Mouse (Mus musculus): ENCODE measurements around the gene Gm12166. TPM values are rescaled to one million over a fixed set of nuclear protein-coding genes. Genes with fewer than 3 reads are reported as not detected.

The Gm12166 gene
- polyA plus RNA-seq, 1 experiment from 2014 or later: 3.7 TPM

DNA sequence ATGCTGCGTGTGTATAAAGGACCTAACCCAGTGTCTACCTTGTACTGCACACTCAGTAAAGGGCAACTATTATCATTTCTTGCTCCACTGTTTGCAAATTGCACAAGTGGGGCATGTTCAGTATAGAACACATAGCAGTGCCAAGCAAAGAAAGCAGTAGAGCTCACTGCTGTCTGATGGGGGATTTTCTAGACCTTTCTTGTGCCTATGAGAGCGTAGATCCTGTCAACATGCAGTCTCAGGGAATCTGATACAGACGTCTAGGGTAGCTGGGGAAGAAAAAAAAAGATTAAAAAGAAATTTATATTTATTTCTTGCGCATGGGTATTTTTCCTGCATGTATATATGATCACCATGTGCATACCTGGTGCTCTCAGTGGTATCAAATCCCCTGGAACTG lies 18.0 kb upstream of the Gm12166 start:
- Histone ChIP-seq H3K27ac (replicated peaks) (peak overlapping the region; percentile 56; the same call in 1 of the 2 replicates), H3K36me3 (no peaks in the 10 kb centered on the region), H3K9ac (replicated peaks) (no peak overlapping the region), H3K4me3 (no peak overlapping the region), H3K9me3 (no peaks in the 10 kb centered on the region), H3K27me3 (no peaks in the 10 kb centered on the region), H3K4me2 (replicated peaks) (0 out of 2 replicates have a peak overlapping the region, but pooled peaks have one; percentile 17), H3K4me1 (peaks cover 13% of the 10 kb centered on the region)
- ATAC-seq (ENCODE audit: low FRiP score, low read depth): no peak
- 82% methylated on average over 4 of the region's 4 CpGs for WGBS

DNA sequence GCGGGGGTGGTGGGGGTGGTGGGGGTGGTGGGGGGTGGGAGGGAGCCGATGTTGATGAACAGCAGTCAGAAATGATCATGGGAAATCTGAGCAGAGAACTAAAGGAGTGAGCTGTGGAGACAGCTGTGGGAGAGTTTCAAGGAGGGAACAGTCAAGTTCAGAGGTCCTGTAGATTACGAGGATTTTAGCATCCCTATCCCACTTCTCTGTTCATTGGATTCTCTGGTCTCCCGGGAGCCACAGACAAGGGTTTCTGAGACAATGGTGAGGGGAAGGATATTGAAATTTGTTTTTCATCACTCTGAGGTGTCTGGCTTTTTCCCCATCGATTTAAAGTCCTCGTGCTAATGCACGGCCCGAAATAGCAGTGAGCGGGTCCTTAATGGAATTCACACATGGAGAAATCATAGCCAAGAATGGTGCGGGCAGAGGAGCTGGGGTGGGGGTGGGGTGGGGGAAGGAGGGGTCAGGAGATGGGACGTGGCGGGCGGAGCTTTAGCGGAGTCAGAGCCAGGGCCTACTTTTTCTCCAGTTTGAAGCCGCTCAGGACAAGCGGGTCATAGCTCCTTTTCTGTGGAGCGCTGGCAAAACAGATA lies 17.4 kb upstream of the Gm12166 start:
- 0 out of 2 replicates have a peak overlapping the region, but pooled peaks have one; percentile 17 for H3K4me2 ChIP-seq (replicated peaks)
- ATAC-seq (ENCODE audit: low FRiP score, low read depth): 0 out of 2 replicates have a peak, but pooled peaks have one; percentile 30
- peak overlapping the region; percentile 56 for H3K27ac ChIP-seq (replicated peaks)
- H3K9me3 ChIP-seq: no peaks in the 10 kb centered on the region
- WGBS: 23% methylated on average over 17 of the region's 17 CpGs
- H3K9ac ChIP-seq (replicated peaks): no peak overlapping the region; the same call in 1 of the 2 replicates
- no peak overlapping the region for H3K4me3 ChIP-seq
- no peaks in the 10 kb centered on the region for H3K27me3 ChIP-seq
- H3K36me3 ChIP-seq: no peaks in the 10 kb centered on the region
- peaks cover 19% of the 10 kb centered on the region for H3K4me1 ChIP-seq

DNA sequence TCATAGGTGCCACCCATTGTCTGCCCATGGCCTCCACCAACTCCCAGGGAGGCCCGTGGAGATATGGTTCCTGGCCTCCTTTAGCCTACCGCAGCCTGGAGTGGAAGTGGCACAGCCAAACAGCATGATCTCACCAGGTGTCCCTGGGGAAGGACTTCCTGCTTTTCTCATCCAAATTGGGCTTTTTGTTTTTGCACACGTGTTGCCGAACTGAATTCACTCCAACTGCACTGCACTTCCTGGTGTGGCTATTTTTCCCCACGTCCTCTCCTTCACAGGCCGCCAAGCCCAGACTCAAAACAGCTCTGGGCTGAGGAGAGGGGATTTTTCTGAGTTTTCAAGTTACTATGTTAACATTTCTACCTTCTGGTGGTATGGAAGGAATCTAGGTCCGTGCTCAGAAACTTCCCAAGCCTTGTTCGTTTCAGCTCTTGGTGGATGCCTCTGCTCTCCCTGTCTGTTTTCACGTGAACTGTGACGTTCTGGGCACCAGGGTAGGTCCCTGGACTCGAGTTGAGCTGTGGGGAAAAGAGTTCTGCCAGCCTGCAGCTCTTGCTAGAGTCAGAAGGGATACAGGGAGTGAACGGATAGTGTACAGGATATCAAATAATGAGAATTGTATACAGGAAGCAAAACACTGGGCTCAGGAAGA lies 16.8 kb upstream of the Gm12166 start:
- no peaks in the 10 kb centered on the region for H3K9me3 ChIP-seq
- H3K36me3 ChIP-seq: no peaks in the 10 kb centered on the region
- H3K4me3 ChIP-seq: no peak overlapping the region
- H3K4me1 ChIP-seq: peaks cover 19% of the 10 kb centered on the region
- no peak for ATAC-seq (ENCODE audit: low FRiP score, low read depth)
- 0 out of 2 replicates have a peak overlapping the region, but pooled peaks have one; percentile 17 for H3K4me2 ChIP-seq (replicated peaks)
- 36% methylated on average over 12 of the region's 12 CpGs for WGBS
- H3K27me3 ChIP-seq: no peaks in the 10 kb centered on the region
- no peak overlapping the region for H3K9ac ChIP-seq (replicated peaks)
- peak overlapping the region; percentile 56 for H3K27ac ChIP-seq (replicated peaks)

DNA sequence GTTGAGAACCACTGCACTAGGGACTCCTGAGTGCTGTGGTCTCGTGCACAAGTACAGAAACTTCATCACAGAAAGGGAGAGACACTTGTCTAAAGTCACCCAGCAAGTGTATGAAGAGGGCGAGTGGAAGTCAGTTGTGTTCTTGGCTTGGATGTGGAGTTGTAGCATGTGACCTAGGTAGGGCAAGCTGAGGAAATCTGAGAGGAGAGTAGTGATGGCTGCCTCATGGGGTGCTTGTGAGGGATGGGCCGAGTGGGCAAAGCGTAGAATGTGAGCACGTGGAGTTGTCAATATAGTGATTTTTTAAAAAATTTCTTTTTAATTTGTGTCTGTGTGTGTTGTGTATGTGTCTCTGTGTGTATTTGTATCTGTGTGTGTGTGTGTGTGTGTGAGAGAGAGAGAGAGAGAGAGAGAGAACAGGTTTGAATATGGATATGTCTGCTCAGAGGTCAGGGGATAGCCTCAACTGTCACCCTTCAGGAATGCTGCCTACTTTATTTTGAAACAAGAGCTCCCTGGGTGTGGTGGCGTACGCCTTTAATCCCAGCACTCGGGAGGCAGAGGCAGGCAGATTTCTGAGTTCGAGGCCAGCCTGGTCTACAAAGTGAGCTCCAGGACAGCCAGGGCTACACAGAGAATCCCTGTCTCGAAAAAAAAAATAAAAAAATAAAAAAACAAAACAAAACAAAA lies 15.4 kb upstream of the Gm12166 start:
- no peak overlapping the region for H3K4me3 ChIP-seq
- H3K9me3 ChIP-seq: no peaks in the 10 kb centered on the region
- peaks cover 19% of the 10 kb centered on the region for H3K4me1 ChIP-seq
- no peak overlapping the region for H3K27ac ChIP-seq (replicated peaks)
- no peaks in the 10 kb centered on the region for H3K36me3 ChIP-seq
- H3K4me2 ChIP-seq (replicated peaks): no peak overlapping the region
- 92% methylated on average over 10 of the region's 10 CpGs for WGBS
- H3K27me3 ChIP-seq: no peaks in the 10 kb centered on the region
- ATAC-seq (ENCODE audit: low FRiP score, low read depth): no peak
- no peak overlapping the region for H3K9ac ChIP-seq (replicated peaks)

DNA sequence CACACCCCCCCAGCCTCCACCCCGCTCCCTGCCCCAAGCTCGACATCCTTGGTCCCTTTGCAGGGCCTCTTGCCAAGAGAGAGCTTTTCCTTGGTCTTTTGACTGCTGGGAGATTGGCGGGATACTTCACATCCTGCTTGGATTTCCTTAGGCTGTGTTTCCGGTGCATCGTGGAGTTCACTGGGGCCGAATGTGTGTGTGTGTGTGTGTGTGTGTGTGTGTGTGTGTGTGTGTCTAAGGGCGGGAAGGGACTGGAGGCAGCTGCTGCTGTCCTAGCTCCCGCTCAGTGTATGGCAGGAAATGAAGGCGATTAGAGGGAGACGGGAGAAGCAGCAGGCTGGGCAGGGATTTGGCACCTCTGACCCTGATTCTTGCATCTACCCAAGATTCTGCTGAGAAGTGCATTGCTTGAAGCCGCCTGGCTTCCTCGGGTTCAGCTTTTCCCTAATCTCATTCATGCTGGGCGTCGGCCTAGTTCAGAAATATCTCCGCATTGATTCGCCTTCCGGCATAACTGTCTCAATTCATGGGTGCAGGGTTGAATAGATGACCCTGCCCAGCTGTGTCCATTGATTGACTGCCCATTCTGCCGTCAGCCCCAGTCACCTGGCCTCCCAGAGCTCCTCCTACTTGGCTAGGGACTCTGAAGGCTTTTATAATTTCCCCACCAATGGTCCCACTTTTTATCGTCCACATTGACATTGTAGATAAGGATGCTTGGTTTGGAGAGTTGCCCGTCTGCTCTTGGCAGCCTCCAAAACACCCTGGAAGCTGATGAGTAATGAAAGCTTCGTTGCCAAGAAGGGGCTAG lies 13.3 kb upstream of the Gm12166 start:
- 53% methylated on average over 21 of the region's 21 CpGs for WGBS
- Histone ChIP-seq H3K9ac (replicated peaks) (no peak overlapping the region), H3K36me3 (peaks cover 3% of the 10 kb centered on the region; the same call in 1 of the 2 replicates), H3K27ac (replicated peaks) (0 out of 2 replicates have a peak overlapping the region, but pooled peaks have one; percentile 15), H3K9me3 (no peaks in the 10 kb centered on the region), H3K4me2 (replicated peaks) (no peak overlapping the region), H3K4me3 (no peak overlapping the region), H3K4me1 (peaks cover 19% of the 10 kb centered on the region), H3K27me3 (no peaks in the 10 kb centered on the region)
- ATAC-seq (ENCODE audit: low FRiP score, low read depth): peak; percentile 61

DNA sequence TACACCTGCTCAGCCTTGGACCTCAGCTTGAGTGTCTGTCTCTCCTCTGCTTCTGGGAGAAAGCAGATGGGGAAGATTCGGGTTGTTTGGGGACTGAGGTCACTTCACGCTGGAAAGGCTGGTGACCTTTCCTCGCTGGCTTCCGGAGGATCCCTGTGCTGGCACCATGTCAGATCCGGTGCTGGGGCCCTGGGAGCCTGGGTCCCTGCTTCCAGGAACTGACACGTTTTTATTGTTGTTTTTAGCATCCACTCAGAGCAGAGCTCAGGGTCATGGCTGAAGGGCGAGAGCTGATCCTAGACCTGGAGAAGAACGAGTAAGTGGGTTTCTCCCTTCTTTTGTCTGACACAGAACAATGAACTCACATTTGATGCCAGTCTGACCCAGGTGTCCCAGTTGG lies 12.6 kb upstream of the Gm12166 start:
- peaks cover 3% of the 10 kb centered on the region; the same call in 1 of the 2 replicates for H3K36me3 ChIP-seq
- no peak overlapping the region for H3K4me3 ChIP-seq
- H3K4me1 ChIP-seq: peaks cover 16% of the 10 kb centered on the region
- no peak overlapping the region for H3K9ac ChIP-seq (replicated peaks)
- WGBS: 64% methylated on average over 8 of the region's 8 CpGs
- H3K9me3 ChIP-seq: no peaks in the 10 kb centered on the region
- no peak overlapping the region for H3K27ac ChIP-seq (replicated peaks)
- no peaks in the 10 kb centered on the region for H3K27me3 ChIP-seq
- no peak for ATAC-seq (ENCODE audit: low FRiP score, low read depth)
- H3K4me2 ChIP-seq (replicated peaks): no peak overlapping the region

DNA sequence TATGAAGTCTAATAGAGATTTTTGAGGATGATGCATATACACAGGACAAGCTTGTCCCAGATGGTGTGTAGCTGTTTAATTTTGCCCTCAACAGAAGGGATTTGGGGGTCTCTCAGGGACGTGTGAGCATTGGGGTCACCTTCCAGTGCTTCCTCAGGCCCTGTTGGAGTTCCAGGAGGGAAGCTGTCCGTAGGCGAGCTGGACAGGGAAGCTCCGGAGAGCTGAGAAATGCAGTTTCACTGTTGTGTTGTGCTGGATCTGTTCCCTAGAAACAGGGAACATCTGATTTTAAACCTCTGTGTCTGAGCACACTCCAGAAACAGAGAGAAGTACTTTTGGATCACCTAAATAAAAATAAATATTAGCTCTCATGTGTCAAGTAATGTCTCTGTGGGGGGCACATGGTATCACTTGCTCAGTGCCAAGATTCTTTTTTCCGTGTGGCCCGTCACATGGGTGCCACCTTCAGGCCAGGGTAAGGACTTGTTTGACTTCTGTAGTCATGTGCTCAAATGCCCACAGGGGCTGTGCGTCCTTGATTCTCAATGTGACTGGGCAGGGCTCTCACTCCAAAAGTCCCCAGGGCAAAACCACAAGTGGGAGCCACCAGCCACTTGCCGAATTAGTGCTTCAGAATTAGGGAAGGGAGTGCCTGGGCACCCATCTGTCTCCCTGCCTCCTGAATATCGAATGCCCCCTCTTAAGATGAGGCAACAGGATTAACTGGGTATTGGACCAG lies 11.0 kb upstream of the Gm12166 start:
- WGBS: 67% methylated on average over 9 of the region's 9 CpGs

DNA sequence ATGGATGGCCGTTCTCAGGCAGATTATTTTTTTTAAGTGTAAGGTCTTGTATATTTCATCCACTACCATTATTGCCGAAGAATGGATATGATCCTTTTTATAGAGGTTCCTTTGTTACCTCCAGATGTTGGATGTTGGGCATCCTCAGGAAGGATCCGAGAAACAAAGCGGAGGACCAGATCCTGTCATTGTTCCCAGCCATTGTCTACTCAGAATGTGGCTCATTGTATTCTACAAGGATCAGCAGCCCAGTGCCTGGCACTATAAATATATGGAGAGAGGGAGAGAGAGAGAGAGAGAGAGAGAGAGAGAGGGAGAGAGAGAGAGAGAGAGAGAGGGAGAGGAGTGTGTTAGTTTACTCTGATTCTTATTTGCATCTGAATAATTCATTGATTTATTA lies 10.4 kb upstream of the Gm12166 start:
- H3K9ac ChIP-seq (replicated peaks): no peak overlapping the region

More for the DNA sequence above, 11.0 kb upstream of the Gm12166 start:
- Histone ChIP-seq H3K27ac (replicated peaks) (no peak overlapping the region; the same call in 1 of the 2 replicates), H3K27me3 (no peaks in the 10 kb centered on the region), H3K4me1 (peaks cover 8% of the 10 kb centered on the region; the same call in 1 of the 2 replicates), H3K4me3 (no peak overlapping the region), H3K9me3 (no peaks in the 10 kb centered on the region), H3K36me3 (peaks cover 3% of the 10 kb centered on the region; the same call in 1 of the 2 replicates), H3K9ac (replicated peaks) (no peak overlapping the region), H3K4me2 (replicated peaks) (no peak overlapping the region)
- ATAC-seq (ENCODE audit: low FRiP score, low read depth): no peak

DNA sequence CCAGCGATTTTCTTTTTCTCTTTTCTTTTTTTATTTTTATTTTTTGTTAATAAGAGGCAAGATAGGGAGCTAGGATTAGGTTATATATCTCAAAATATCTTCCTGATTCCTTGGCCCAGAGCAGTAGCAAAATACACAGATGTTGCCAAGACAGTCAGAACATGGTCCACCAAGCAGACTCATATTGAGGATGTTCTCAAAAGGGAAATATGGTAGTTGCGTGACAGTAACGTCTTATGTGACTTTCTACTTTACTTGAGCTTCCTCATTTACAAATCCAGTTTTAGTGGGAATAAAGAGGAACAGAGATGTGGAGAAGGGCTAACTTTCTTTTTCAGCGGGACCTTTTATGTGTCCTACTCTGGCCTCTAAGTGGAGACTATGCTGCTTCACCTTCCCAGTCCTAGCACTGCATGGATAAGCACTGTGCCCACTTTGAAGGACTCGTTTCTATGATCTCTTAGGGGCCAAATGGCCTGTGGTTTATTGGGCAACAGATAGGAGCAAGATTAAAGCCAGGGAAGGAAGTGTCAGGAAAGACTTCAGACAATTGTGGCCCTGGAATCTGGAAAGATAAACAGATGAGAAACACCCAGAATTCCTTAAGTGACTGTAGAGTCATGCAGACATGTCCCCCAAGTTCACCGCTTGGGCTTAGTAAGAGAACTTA lies 9.8 kb upstream of the Gm12166 start:
- H3K27me3 ChIP-seq: peaks cover 4% of the 10 kb centered on the region; the same call in 1 of the 2 replicates
- ATAC-seq (ENCODE audit: low FRiP score, low read depth): no peak
- peaks cover 3% of the 10 kb centered on the region; the same call in 1 of the 2 replicates for H3K36me3 ChIP-seq
- no peaks in the 10 kb centered on the region for H3K9me3 ChIP-seq
- H3K4me2 ChIP-seq (replicated peaks): no peak overlapping the region
- H3K4me3 ChIP-seq: no peak overlapping the region
- H3K4me1 ChIP-seq: peaks cover 13% of the 10 kb centered on the region; the same call in 1 of the 2 replicates
- WGBS: 85% methylated on average over 6 of the region's 6 CpGs
- no peak overlapping the region for H3K9ac ChIP-seq (replicated peaks)
- H3K27ac ChIP-seq (replicated peaks): no peak overlapping the region

More for the DNA sequence above, 10.4 kb upstream of the Gm12166 start:
- no peak for ATAC-seq (ENCODE audit: low FRiP score, low read depth)
- no peaks in the 10 kb centered on the region; the same call in 1 of the 2 replicates for H3K27me3 ChIP-seq
- H3K4me3 ChIP-seq: no peak overlapping the region
- whole genome bisulfite sequencing: 54% methylated on average over 4 of the region's 4 CpGs
- peaks cover 3% of the 10 kb centered on the region; the same call in 1 of the 2 replicates for H3K36me3 ChIP-seq
- H3K4me2 ChIP-seq (replicated peaks): no peak overlapping the region
- no peak overlapping the region for H3K27ac ChIP-seq (replicated peaks)
- H3K9me3 ChIP-seq: no peaks in the 10 kb centered on the region
- H3K4me1 ChIP-seq: peaks cover 8% of the 10 kb centered on the region; the same call in 1 of the 2 replicates

DNA sequence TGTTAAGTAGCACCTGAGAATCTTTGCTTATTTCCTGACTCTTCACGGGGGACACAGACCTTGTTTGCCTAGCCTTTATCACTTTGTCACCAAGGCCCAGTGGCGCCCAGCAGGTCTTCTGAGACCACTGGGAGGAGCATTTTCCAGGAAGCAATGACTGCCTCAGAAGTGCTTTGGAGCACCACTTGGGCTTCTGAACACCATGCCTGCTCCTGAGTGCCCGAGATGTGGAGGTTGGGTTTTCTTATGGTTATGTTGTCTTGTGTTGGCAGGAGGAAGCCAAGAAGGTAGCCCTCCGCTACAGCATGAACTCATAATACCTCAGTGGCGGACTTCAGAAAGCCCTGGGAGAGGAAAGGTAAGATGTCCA lies 8.5 kb upstream of the Gm12166 start:
- no peaks in the 10 kb centered on the region for H3K9me3 ChIP-seq
- 85% methylated on average over 5 of the region's 5 CpGs for whole genome bisulfite sequencing
- H3K4me2 ChIP-seq (replicated peaks): no peak overlapping the region
- no peak for ATAC-seq (ENCODE audit: low FRiP score, low read depth)
- H3K4me1 ChIP-seq: peaks cover 19% of the 10 kb centered on the region
- no peak overlapping the region for H3K9ac ChIP-seq (replicated peaks)
- no peak overlapping the region for H3K4me3 ChIP-seq
- H3K27me3 ChIP-seq: peaks cover 5% of the 10 kb centered on the region; the same call in 1 of the 2 replicates
- H3K27ac ChIP-seq (replicated peaks): no peak overlapping the region
- H3K36me3 ChIP-seq: peaks cover 3% of the 10 kb centered on the region; the same call in 1 of the 2 replicates
